Mouse (Mus musculus) heart, adult 18-20 months (tissue): ENCODE results near the gene Hist1h2ba. TPM values are rescaled to one million over a fixed set of nuclear protein-coding genes. Genes with fewer than 3 reads are reported as not detected.
A peak's percentile ranks its signal among the peaks of the same experiment; 100 is the strongest.

Experiments
- DNase-seq, 2 experiments: peaks; one replicate each; pipeline ENCODE4 v3.0.0; 2021 to 2022; ENCODE audit warnings: mixed read lengths in 1 of 2
- long read RNA-seq, 2 experiments: library from polyadenylated mRNA; stranded (forward); transcript quantifications; one replicate each; pipeline ENCODE4 v2.0.0; 2021
- total RNA-seq, 2 experiments: library from RNA; stranded (reverse); gene quantifications; 2 replicates each; pipeline ENCODE4 v1.2.3; 2021

Hist1h2ba gene
- not detected for total RNA-seq
- long read RNA-seq, experiment 1, result 0 reads
- long read RNA-seq, experiment 2, result 0 reads

GRCm38 (mm10) chr13:23933421-23934210, at the start of gene Hist1h2ba:
Gene Hist1h2ba, minus strand, starts transcription at chr13:23934156.
- DNase-seq, result no peak

- peak in 1 of 2 experiments; percentile 7 for DNase-seq
These were observed 38.3 kb upstream of the Hist1h2ba start for GRCm38 (mm10) chr13:23972271-23972670.

GRCm38 (mm10) chr13:23971870-23972269, 37.9 kb upstream of the Hist1h2ba start:
- DNase-seq, result no peak

GRCm38 (mm10) chr13:23964909-23965308, 31.0 kb upstream of the Hist1h2ba start:
- no peak for DNase-seq

- DNase-seq, result no peak
These were observed 25.8 kb upstream of the Hist1h2ba start for GRCm38 (mm10) chr13:23959776-23960175.

GRCm38 (mm10) chr13:23950928-23951327, 17.0 kb upstream of the Hist1h2ba start:
- DNase-seq, result peak; percentile 6 to 33

GRCm38 (mm10) chr13:23949484-23950246, 15.7 kb upstream of the Hist1h2ba start:
- peak; percentile 20 to 34 for DNase-seq

- DNase-seq, result no peak
These were observed 12.3 kb upstream of the Hist1h2ba start for GRCm38 (mm10) chr13:23946254-23946653.

- DNase-seq, result no peak
These were observed 8.9 kb upstream of the Hist1h2ba start for GRCm38 (mm10) chr13:23942861-23943260.

GRCm38 (mm10) chr13:23940291-23940690, 6.3 kb upstream of the Hist1h2ba start:
- DNase-seq, result peak; percentile 41 to 47

- no peak for DNase-seq
These were observed 4.7 kb upstream of the Hist1h2ba start for GRCm38 (mm10) chr13:23938699-23939098.

GRCm38 (mm10) chr13:23934211-23934520, 210 bp upstream of the Hist1h2ba start, which contains the start of gene Hist1h2aa:
Gene Hist1h2aa, plus strand, starts transcription at chr13:23934462.
- no peak for DNase-seq

- DNase-seq, result no peak
These were observed 3.1 kb downstream of the Hist1h2ba start for GRCm38 (mm10) chr13:23930904-23931303.

GRCm38 (mm10) chr13:23930461-23930860, 3.5 kb downstream of the Hist1h2ba start:
- DNase-seq, result no peak

- DNase-seq, result peak in 1 of 2 experiments; percentile 7
These were observed 5.3 kb downstream of the Hist1h2ba start for GRCm38 (mm10) chr13:23928637-23929036.

- DNase-seq, result no peak
These were observed 8.2 kb downstream of the Hist1h2ba start for GRCm38 (mm10) chr13:23925792-23926191.

GRCm38 (mm10) chr13:23917674-23918073, 16.3 kb downstream of the Hist1h2ba start:
- no peak for DNase-seq

GRCm38 (mm10) chr13:23916132-23916531, 17.8 kb downstream of the Hist1h2ba start:
- DNase-seq, result no peak

GRCm38 (mm10) chr13:23914376-23915167, 19.4 kb downstream of the Hist1h2ba start, which contains the start of gene Slc17a4:
Gene Slc17a4, minus strand, starts transcription at chr13:23915009.
- DNase-seq, result peak; percentile 37 to 44

- DNase-seq, result peak; percentile 59 to 65
These were observed 20.1 kb downstream of the Hist1h2ba start for GRCm38 (mm10) chr13:23913791-23914306.

- no peak for DNase-seq
These were observed 22.6 kb downstream of the Hist1h2ba start for GRCm38 (mm10) chr13:23911335-23911734.

GRCm38 (mm10) chr13:23910121-23910520, 23.8 kb downstream of the Hist1h2ba start:
- DNase-seq, result no peak
